Mouse (Mus musculus): ENCODE data around the gene Wdr83.
A peak's percentile ranks its signal among the peaks of the same experiment; 100 is the strongest.

Gene Wdr83

DNA sequence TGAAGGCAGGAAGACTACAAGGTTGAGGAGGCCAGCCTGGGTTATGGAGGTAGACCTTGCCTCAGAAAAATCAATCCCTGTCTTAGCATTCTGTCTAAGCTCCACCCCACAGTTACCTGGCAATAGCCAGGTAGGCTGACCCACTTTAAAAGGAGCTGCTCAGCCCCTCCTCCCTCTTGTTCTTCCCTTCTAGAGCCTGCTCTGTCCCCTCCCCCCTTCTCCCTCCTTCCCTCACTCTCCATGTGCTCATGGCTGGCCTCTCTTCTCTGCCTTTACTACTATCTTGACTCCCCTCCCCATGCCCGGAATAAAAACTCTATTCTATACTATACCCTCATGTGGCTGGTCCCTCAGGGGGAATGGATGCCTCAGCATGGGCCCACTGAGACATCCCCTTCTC is 47.2 kb downstream of the Wdr83 start:
- no peak for DNase-seq

GRCm38 (mm10) chr8:85032622-85033311 is 48.3 kb downstream of the Wdr83 start:
- DNase-seq, result no peak

GRCm38 (mm10) chr8:85029271-85029670 is 51.8 kb downstream of the Wdr83 start:
- no peak for DNase-seq

- no peak for DNase-seq
These were observed 53.2 kb downstream of the Wdr83 start for GRCm38 (mm10) chr8:85027922-85028321.

- no peak for DNase-seq
These were observed 53.6 kb downstream of the Wdr83 start for GRCm38 (mm10) chr8:85027516-85027855.

DNA sequence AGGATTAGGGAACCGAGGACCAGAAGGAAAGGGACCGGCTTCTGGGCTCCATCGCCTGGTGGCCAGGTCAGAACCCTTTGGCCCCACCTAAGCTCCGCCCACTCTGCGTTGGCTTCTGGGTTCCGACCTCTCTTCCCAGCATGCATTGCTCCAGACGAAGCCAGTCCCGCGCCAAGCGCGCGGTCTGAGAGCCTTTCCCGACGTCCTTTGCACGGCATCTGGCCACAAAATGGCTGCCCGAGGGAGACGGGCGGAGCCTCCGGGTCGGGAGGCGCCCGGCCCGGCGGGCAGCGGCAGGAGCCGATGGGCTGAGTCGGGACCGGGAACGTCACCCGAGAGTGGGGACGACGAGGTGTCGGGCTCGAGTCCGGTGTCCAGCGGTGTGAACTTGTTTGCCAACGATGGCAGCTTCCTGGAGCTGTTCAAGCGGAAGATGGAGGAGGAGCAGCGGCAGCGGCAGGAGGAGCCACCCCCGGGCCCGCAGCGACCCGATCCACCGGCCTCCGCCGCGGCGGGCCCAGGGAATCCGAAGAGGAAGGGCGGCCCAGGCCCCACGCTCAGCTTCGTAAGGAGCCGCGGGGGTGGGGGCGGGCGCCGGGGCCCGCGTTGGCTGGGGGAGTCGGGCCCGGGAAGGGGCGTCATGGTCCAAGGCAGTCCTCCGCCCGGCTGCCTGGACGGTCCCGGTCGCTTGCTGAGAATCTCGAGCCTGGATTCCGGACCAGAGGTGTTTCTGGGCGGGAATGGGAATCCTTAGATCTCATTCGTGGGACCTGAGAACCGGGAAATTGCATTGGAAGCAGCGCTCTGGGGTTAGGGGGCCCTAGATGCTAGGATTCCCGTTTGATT is 54.2 kb downstream of the Wdr83 start, which contains the start of gene Trir:
Trir (plus strand) TSS at position 154 of the 846 bp plus-strand sequence.
- DNase-seq, result peak; percentile 96

- peak; percentile 78 for DNase-seq
These were observed 55.8 kb downstream of the Wdr83 start, which contains the start of gene Asna1 for GRCm38 (mm10) chr8:85025098-85025932. Gene Asna1, minus strand, starts transcription at chr8:85025281.
